Mouse (Mus musculus) liver, adult 2 months (tissue): ENCODE measurements at regions not wholly inside any gene's neighbourhood (a gene's known extent, or its start where the extent isn't known, plus 50 kb on each side); places are given as distances from the start of the nearest gene placed in this dataset.

Source experiments
- CTCF ChIP-seq: fragments of 200-500 bp; IDR thresholded peaks from 2 replicates; pipeline ENCODE4 v1.5.1; 2011; ENCODE audit warnings: low read depth, low read length, control low read depth
- POLR2A ChIP-seq: fragments of 200-500 bp; IDR thresholded peaks from 2 replicates; pipeline ENCODE4 v1.6.1; 2011; ENCODE audit warnings: low read length, control low read depth; ENCODE audit not compliant: insufficient read depth; ENCODE audit errors: extremely low read depth

GRCm38 (mm10) chr8:127908436-127908835 lies 450.0 kb upstream of the Nrp1 start:
- no peak for TF ChIP-seq POLR2A
- TF ChIP-seq CTCF: no peak
